Mouse (Mus musculus): ENCODE results near the gene Agpat2. TPM values are rescaled to one million over a fixed set of nuclear protein-coding genes. Genes with fewer than 3 reads are reported as not detected.

Agpat2 gene
- total and polyA plus RNA-seq, 3 experiments: 22.3 to 42.4 TPM; not detected in 1

DNA sequence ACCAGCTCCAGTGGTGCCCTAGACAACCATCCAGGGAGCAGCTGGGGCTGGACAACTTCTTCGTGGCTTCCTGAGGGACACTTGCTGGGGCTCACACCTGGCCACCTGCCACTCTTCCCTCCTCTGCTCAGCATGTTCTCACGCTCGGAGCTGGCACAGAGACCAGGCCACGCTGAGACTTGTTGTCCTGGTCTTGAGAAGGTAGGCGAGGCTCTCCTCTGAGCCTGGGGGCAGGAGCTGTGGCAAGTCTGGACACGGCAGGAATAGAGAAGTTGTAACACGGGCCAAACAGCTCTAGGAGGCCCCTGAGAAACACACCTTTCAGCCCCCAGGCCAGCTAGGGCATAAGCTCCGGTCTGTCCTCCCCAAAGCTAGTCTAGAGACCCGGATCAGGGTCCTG is 50.3 kb downstream of the Agpat2 start:
- H3K27ac ChIP-seq (ENCODE audit: control insufficient read depth, low read depth, low read length): no peak overlapping the region
- no peaks in the 10 kb centered on the region for H3K36me3 ChIP-seq (ENCODE audit: control insufficient read depth in 1 of 2, insufficient read depth in 2 of 2, low read length in 2 of 2)
- no peak overlapping the region for H3K4me3 ChIP-seq (ENCODE audit: control insufficient read depth in 1 of 2, insufficient read depth in 1 of 2, low read depth in 2 of 2, low read length in 2 of 2)
- no peaks in the 10 kb centered on the region for H3K79me2 ChIP-seq (ENCODE audit: control insufficient read depth, insufficient read depth, low read length, poor library complexity)
- no peaks in the 10 kb centered on the region; a peak in 1 of 4 replicates for H3K27me3 ChIP-seq (ENCODE audit: control insufficient read depth in 1 of 2, insufficient read depth in 2 of 2, low read length in 2 of 2)
- DNase-seq (ENCODE audit: low read depth, low spot score): no peak
- TF ChIP-seq MAZ (IDR thresholded peaks at IDR 0.05; ENCODE audit: low read depth, low read length) (no peak), BHLHE40 (IDR thresholded peaks at IDR 0.05; ENCODE audit: borderline replicate concordance, low read depth, low read length) (no peak)
- H3K9me3 ChIP-seq (replicated peaks; ENCODE audit: insufficient read depth, low read length): no peaks in the 10 kb centered on the region
- no peak overlapping the region for H3K9ac ChIP-seq (ENCODE audit: control insufficient read depth, low read depth, low read length, poor library complexity, severe bottlenecking)
- no peaks in the 10 kb centered on the region for H3K4me1 ChIP-seq (ENCODE audit: control insufficient read depth in 1 of 2, insufficient read depth in 2 of 2, low read length in 2 of 2)

GRCm38 (mm10) chr2:26552066-26552465 is 52.2 kb downstream of the Agpat2 start:
- Histone ChIP-seq H3K36me3 (ENCODE audit: control insufficient read depth in 1 of 2, insufficient read depth in 2 of 2, low read length in 2 of 2) (no peaks in the 10 kb centered on the region), H3K79me2 (ENCODE audit: control insufficient read depth, insufficient read depth, low read length, poor library complexity) (no peaks in the 10 kb centered on the region), H3K4me3 (ENCODE audit: control insufficient read depth in 1 of 2, insufficient read depth in 1 of 2, low read depth in 2 of 2, low read length in 2 of 2) (no peak overlapping the region), H3K9me3 (replicated peaks; ENCODE audit: insufficient read depth, low read length) (no peaks in the 10 kb centered on the region), H3K9ac (ENCODE audit: control insufficient read depth, low read depth, low read length, poor library complexity, severe bottlenecking) (no peak overlapping the region), H3K27ac (ENCODE audit: control insufficient read depth, low read depth, low read length) (no peak overlapping the region), H3K27me3 (ENCODE audit: control insufficient read depth in 1 of 2, insufficient read depth in 2 of 2, low read length in 2 of 2) (peaks cover 0 to 1% of the 10 kb centered on the region in 2 experiments; a peak in 2 of 4 replicates), H3K4me1 (ENCODE audit: control insufficient read depth in 1 of 2, insufficient read depth in 2 of 2, low read length in 2 of 2) (no peaks in the 10 kb centered on the region)
- no peak for TF ChIP-seq MXI1 (IDR thresholded peaks at IDR 0.05; ENCODE audit: low read depth, low read length)
- no peak for TF ChIP-seq MAX (IDR thresholded peaks at IDR 0.05; ENCODE audit: low read length)
- TF ChIP-seq HCFC1 (IDR thresholded peaks at IDR 0.05; ENCODE audit: low read depth, low read length): no peak
- TF ChIP-seq SMC3 (IDR thresholded peaks at IDR 0.05; ENCODE audit: low read depth, low read length): no peak
- DNase-seq (ENCODE audit: low read depth, low spot score): no peak

GRCm38 (mm10) chr2:26551446-26551845 is 52.8 kb downstream of the Agpat2 start:
- Histone ChIP-seq H3K27ac (ENCODE audit: control insufficient read depth, low read depth, low read length) (no peak overlapping the region), H3K9ac (ENCODE audit: control insufficient read depth, low read depth, low read length, poor library complexity, severe bottlenecking) (no peak overlapping the region), H3K36me3 (ENCODE audit: control insufficient read depth in 1 of 2, insufficient read depth in 2 of 2, low read length in 2 of 2) (no peaks in the 10 kb centered on the region), H3K9me3 (replicated peaks; ENCODE audit: insufficient read depth, low read length) (no peaks in the 10 kb centered on the region), H3K4me3 (ENCODE audit: control insufficient read depth in 1 of 2, insufficient read depth in 1 of 2, low read depth in 2 of 2, low read length in 2 of 2) (no peak overlapping the region), H3K27me3 (ENCODE audit: control insufficient read depth in 1 of 2, insufficient read depth in 2 of 2, low read length in 2 of 2) (peaks cover 0 to 1% of the 10 kb centered on the region in 2 experiments; a peak in 3 of 4 replicates), H3K79me2 (ENCODE audit: control insufficient read depth, insufficient read depth, low read length, poor library complexity) (no peaks in the 10 kb centered on the region), H3K4me1 (ENCODE audit: control insufficient read depth in 1 of 2, insufficient read depth in 2 of 2, low read length in 2 of 2) (no peaks in the 10 kb centered on the region)
- DNase-seq (ENCODE audit: low read depth, low spot score): no peak
- TF ChIP-seq SMC3 (IDR thresholded peaks at IDR 0.05; ENCODE audit: low read depth, low read length) (no peak), MAFK (IDR thresholded peaks at IDR 0.05; ENCODE audit: borderline replicate concordance, low read depth, low read length) (no peak), TAL1 (IDR thresholded peaks at IDR 0.05; ENCODE audit: low read length) (no peak), ZC3H11A (IDR thresholded peaks at IDR 0.05; ENCODE audit: low read depth, low read length) (no peak), EP300 (IDR thresholded peaks at IDR 0.05; ENCODE audit: low read depth in 1 of 2, low read length in 2 of 2) (no peak), NELFE (IDR thresholded peaks at IDR 0.05; ENCODE audit: low read depth, low read length) (no peak), NRF1 (IDR thresholded peaks at IDR 0.05; ENCODE audit: insufficient read depth, low read depth, low read length, poor library complexity, severe bottlenecking) (no peak), RAD21 (IDR thresholded peaks at IDR 0.05; ENCODE audit: low read depth, low read length) (no peak), HCFC1 (IDR thresholded peaks at IDR 0.05; ENCODE audit: low read depth, low read length) (no peak), CHD1 (IDR thresholded peaks at IDR 0.05; ENCODE audit: low read depth, low read length) (no peak), CHD2 (IDR thresholded peaks at IDR 0.05; ENCODE audit: low read length) (no peak), MYC (IDR thresholded peaks at IDR 0.05; ENCODE audit: low read depth, low read length) (no peak), MYB (IDR thresholded peaks at IDR 0.05; ENCODE audit: low read depth, low read length) (no peak), USF2 (IDR thresholded peaks at IDR 0.05; ENCODE audit: borderline replicate concordance in 1 of 2, insufficient read depth in 1 of 2, low read depth in 1 of 2, low read length in 2 of 2) (no peak), POLR2A (IDR thresholded peaks at IDR 0.05; ENCODE audit: control insufficient read depth in 1 of 2, insufficient read depth in 1 of 2, low read depth in 1 of 2, low read length in 2 of 2, poor library complexity in 1 of 2) (no peak)

All from MEL (cell line).